Mouse (Mus musculus) MEL (cell line): Measurements from ENCODE around the gene Plin1. TPM values are rescaled to one million over a fixed set of nuclear protein-coding genes. Genes with fewer than 3 reads are reported as not detected.

Experiments
- DNase-seq: peaks from one replicate; pipeline ENCODE4 v3.0.0; 2011; ENCODE audit warnings: low read depth, low spot score
- H3K27ac ChIP-seq: 2 replicates; pipeline ENCODE4 v1.5.1; 2012; ENCODE audit warnings: low read depth, mild to moderate bottlenecking, control low read depth, low read length, moderate library complexity; ENCODE audit not compliant: control insufficient read depth
- H3K27me3 ChIP-seq, 2 experiments: fragments of 150-350 bp in 1 of 2; sonication (generic) in 1 of 2; 2 replicates each; pipeline ENCODE4 v1.6.1; 2012; ENCODE audit warnings: low read length in 2 of 2, mild to moderate bottlenecking in 2 of 2, improper control_type of control experiment in 1 of 2, moderate library complexity in 1 of 2; ENCODE audit not compliant: insufficient read depth in 2 of 2, control insufficient read depth in 1 of 2
- H3K36me3 ChIP-seq, 2 experiments: 2 replicates each; pipeline ENCODE4 v1.6.1; 2012 to 2014; ENCODE audit warnings: low read length in 2 of 2, improper control_type of control experiment in 1 of 2, inconsistent platforms in 1 of 2, mild to moderate bottlenecking in 1 of 2; ENCODE audit not compliant: insufficient read depth in 2 of 2, control insufficient read depth in 1 of 2
- H3K4me1 ChIP-seq, 2 experiments: fragments of 150-350 bp in 1 of 2; sonication (generic) in 1 of 2; 2 replicates each; pipeline ENCODE4 v1.6.1; 2012; ENCODE audit warnings: low read length in 2 of 2, improper control_type of control experiment in 1 of 2, mild to moderate bottlenecking in 1 of 2; ENCODE audit not compliant: insufficient read depth in 2 of 2, control insufficient read depth in 1 of 2
- H3K4me3 ChIP-seq, 2 experiments: fragments of 150-350 bp in 1 of 2; sonication (generic) in 1 of 2; 2 replicates each; pipeline ENCODE4 v1.5.1; 2012; ENCODE audit warnings: low read depth in 2 of 2, low read length in 2 of 2, mild to moderate bottlenecking in 2 of 2, moderate library complexity in 2 of 2, control low read depth in 1 of 2, improper control_type of control experiment in 1 of 2; ENCODE audit not compliant: control insufficient read depth in 1 of 2, insufficient read depth in 1 of 2
- H3K79me2 ChIP-seq: 2 replicates; pipeline ENCODE4 v1.6.1; 2012; ENCODE audit warnings: mild to moderate bottlenecking, low read length, moderate library complexity; ENCODE audit not compliant: control insufficient read depth, poor library complexity, insufficient read depth
- H3K9ac ChIP-seq: 2 replicates; pipeline ENCODE4 v1.6.1; 2012; ENCODE audit warnings: low read depth, mild to moderate bottlenecking, control low read depth, low read length, moderate library complexity; ENCODE audit not compliant: control insufficient read depth, poor library complexity, severe bottlenecking
- H3K9me3 ChIP-seq: fragments of 150-350 bp; sonication (generic); replicated peaks from 2 replicates; pipeline ENCODE4 v1.6.1; 2012; ENCODE audit warnings: mild to moderate bottlenecking, low read length, improper control_type of control experiment, moderate library complexity; ENCODE audit not compliant: insufficient read depth
- BHLHE40 ChIP-seq: IDR thresholded peaks from 2 replicates; pipeline ENCODE4 v1.6.1; 2012; ENCODE audit warnings: low read depth, mild to moderate bottlenecking, inconsistent platforms, low read length, improper control_type of control experiment, borderline replicate concordance
- E2F4 ChIP-seq: IDR thresholded peaks from 2 replicates; pipeline ENCODE4 v1.6.1; 2011; ENCODE audit warnings: low read depth, low read length, improper control_type of control experiment, borderline replicate concordance
- GATA1 ChIP-seq: IDR thresholded peaks from 2 replicates; pipeline ENCODE4 v1.6.1; 2011; ENCODE audit warnings: low read depth, low read length, improper control_type of control experiment
- MAFK ChIP-seq: IDR thresholded peaks from 2 replicates; pipeline ENCODE4 v1.6.1; 2011; ENCODE audit warnings: low read depth, mild to moderate bottlenecking, low read length, improper control_type of control experiment, borderline replicate concordance
- MAX ChIP-seq: IDR thresholded peaks from 2 replicates; pipeline ENCODE4 v1.6.1; 2011; ENCODE audit warnings: low read length, improper control_type of control experiment
- MEF2A ChIP-seq: IDR thresholded peaks from 2 replicates; pipeline ENCODE4 v1.6.1; 2014; ENCODE audit warnings: low read depth, mild to moderate bottlenecking, inconsistent platforms, low read length, improper control_type of control experiment; ENCODE audit not compliant: poor library complexity, insufficient replicate concordance, severe bottlenecking; ENCODE audit errors: extremely low read depth
- MYB ChIP-seq: IDR thresholded peaks from 2 replicates; pipeline ENCODE4 v1.6.1; 2011; ENCODE audit warnings: mild to moderate bottlenecking, low read depth, low read length, improper control_type of control experiment
- NELFE ChIP-seq: IDR thresholded peaks from 2 replicates; pipeline ENCODE4 v1.6.1; 2011; ENCODE audit warnings: low read depth, low read length, improper control_type of control experiment
- POLR2A ChIP-seq, 2 experiments: IDR thresholded peaks; 2 replicates each; pipeline ENCODE4 v1.6.1; 2011 to 2012; ENCODE audit warnings: low read length in 2 of 2, mild to moderate bottlenecking in 2 of 2, control low read depth in 1 of 2, improper control_type of control experiment in 1 of 2, low read depth in 1 of 2, moderate library complexity in 1 of 2; ENCODE audit not compliant: control insufficient read depth in 1 of 2, insufficient read depth in 1 of 2, poor library complexity in 1 of 2
- POLR2AphosphoS2 ChIP-seq: IDR thresholded peaks from 2 replicates; pipeline ENCODE4 v1.6.1; 2011; ENCODE audit warnings: low read length, improper control_type of control experiment
- RCOR1 ChIP-seq: IDR thresholded peaks from 2 replicates; pipeline ENCODE4 v1.6.1; 2012; ENCODE audit warnings: low read depth, mild to moderate bottlenecking, inconsistent platforms, low read length, improper control_type of control experiment
- SIN3A ChIP-seq: IDR thresholded peaks from 2 replicates; pipeline ENCODE4 v1.6.1; 2012; ENCODE audit warnings: low read length, improper control_type of control experiment, inconsistent platforms
- SMC3 ChIP-seq: IDR thresholded peaks from 2 replicates; pipeline ENCODE4 v1.6.1; 2011; ENCODE audit warnings: low read depth, low read length, improper control_type of control experiment
- TAL1 ChIP-seq: IDR thresholded peaks from 2 replicates; pipeline ENCODE4 v1.6.1; 2012; ENCODE audit warnings: mild to moderate bottlenecking, inconsistent platforms, low read length, moderate library complexity, mixed read lengths
- ZC3H11A ChIP-seq: IDR thresholded peaks from 2 replicates; pipeline ENCODE4 v1.6.1; 2012; ENCODE audit warnings: low read depth, mild to moderate bottlenecking, inconsistent platforms, low read length, improper control_type of control experiment
- ZKSCAN1 ChIP-seq: IDR thresholded peaks from 2 replicates; pipeline ENCODE4 v1.6.1; 2012; ENCODE audit warnings: low read depth, mild to moderate bottlenecking, inconsistent platforms, low read length, improper control_type of control experiment, moderate library complexity
- ZMIZ1 ChIP-seq: IDR thresholded peaks from 2 replicates; pipeline ENCODE4 v1.6.1; 2012; ENCODE audit warnings: low read depth, mild to moderate bottlenecking, inconsistent platforms, low read length, improper control_type of control experiment, moderate library complexity
- polyA plus RNA-seq, 2 experiments: library from polyadenylated mRNA; stranded (reverse) in 1 of 2; unstranded in 1 of 2; fragments of >175 nt in 1 of 2; fragments of >200 nt in 1 of 2; gene quantifications; 2 replicates each; pipeline versions ENCODE4 v1.2.1 to v1.2.4; 2012; ENCODE audit warnings: low replicate concordance in 2 of 2, low read depth in 1 of 2; ENCODE audit not compliant: insufficient read length in 2 of 2, insufficient read depth in 1 of 2, missing spikeins in 1 of 2
- total RNA-seq: library from RNA; depleted of rRNA; stranded (reverse); fragments of 300-350 nt; gene quantifications from 2 replicates; pipeline ENCODE4 v1.2.3, GENCODE M21; 2012

Plin1 gene
- total and polyA plus RNA-seq, 3 experiments = 0.08 to 0.19 TPM; not detected in 1

DNA sequence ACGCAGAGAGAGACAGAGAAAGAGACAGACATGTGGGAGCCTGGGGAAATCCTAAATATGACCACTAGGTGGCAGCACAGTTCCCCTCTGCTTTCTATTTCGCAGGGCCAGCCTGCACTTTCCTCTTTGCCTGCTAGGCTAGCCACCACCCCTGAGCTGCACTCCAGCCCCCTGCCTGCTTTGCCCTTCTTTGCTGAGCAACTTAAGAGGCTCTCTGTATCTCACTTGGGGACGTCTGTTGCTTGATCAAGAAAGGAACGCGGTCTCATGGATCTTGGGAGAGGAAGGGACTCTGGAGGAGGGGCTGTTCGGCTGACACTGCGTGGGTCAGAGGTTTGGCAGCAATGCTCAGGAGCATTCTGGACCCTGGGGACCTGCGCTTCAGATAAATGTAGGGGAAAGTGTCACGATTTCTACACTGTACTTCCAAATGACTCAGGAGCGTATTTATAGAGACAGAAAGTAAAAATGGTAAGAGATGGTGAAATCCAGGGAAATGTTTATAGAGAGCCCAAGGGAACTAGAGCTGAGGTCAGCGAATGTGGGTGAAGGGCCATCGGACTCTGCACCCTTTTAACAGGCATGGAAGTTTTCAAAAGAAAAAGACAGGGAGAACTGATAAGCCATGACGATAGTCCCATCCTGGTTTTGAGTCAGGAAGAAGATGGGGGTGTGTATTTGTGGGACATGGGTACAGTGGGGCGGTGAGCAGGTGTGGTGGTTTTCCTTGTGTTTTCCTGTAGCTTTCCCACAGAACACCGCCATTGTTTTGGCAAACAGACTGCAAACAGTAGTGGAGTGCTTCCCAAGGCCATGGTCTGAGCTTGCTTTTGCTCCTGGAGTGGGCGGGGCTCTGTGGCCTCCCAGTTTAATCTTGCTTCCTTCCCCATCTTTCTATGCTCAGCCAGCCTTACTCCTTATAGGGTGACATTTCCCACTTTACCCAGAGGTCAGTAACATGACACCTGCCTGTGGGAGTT is 48.2 kb upstream of the Plin1 start (continued):
- TF ChIP-seq BHLHE40 (no peak), SMC3 (peak; percentile 71), MAX (no peak), SIN3A (0 out of 2 replicates have a peak, but pooled peaks have one; percentile 14), TAL1 (no peak), ZC3H11A (peak; percentile 57), POLR2AphosphoS2 (no peak), GATA1 (no peak), MEF2A (no peak), NELFE (no peak), ZMIZ1 (no peak; the same call in 1 of the 2 replicates), MAFK (no peak), RCOR1 (no peak), E2F4 (no peak), POLR2A (IDR thresholded peaks at IDR 0.05; ENCODE audit: control insufficient read depth in 1 of 2, insufficient read depth in 1 of 2, low read depth in 1 of 2, low read length in 2 of 2, poor library complexity in 1 of 2) (peak; percentile 34 to 42; a peak in 1 of 4 replicates)

DNA sequence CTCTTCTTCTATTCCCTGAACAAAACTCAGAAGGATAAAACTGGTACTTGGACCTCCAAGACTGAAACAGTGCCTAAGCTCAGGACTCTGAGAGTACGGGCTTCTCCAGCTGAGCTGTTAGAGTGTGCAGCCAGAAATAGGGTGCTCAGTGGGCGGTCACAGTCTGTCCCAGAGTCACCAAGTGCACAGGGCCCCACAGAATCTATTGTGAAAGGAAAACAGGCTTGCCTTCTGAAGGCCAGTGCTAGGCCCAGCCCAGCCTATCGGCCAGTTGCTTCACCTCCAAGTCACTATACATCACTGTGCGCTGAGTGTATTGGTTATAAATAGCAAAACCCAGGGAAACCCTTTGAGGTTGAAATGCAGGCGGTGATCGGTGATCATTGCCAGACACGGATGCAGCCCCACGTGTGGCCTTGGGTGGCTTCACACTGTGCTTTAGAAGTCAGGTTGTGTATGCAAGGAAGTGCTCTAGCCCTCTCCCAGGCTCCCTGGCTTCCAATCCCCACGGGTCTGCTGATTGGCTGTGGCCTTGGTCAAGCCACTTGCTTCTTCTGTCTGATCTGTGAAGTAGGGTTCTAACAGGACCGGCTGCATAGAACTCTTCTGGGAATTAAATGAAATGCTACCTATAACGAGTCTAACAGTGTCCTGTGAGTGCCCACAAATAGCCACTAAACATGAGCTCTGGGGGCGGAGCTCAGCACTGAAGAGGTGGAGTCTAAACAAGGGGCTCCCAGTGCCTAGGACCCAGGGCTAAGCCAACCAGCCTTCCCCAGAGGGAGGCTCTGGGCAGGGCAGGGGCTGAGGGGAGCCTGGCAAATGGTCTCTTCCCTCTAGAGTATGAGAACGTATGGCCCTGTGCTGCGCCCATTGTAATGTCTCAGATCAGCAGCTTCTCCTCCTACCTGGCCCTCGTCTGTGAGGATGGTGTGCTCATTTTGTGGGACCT is 39.1 kb upstream of the Plin1 start:
- H3K27me3 ChIP-seq = peaks cover 0 to 3% of the 10 kb centered on the region in 2 experiments; a peak in 2 of 4 replicates
- no peaks in the 10 kb centered on the region for H3K4me1 ChIP-seq
- H3K79me2 ChIP-seq = no peaks in the 10 kb centered on the region
- H3K27ac ChIP-seq = no peak overlapping the region
- DNase-seq = no peak
- H3K9ac ChIP-seq = no peak overlapping the region
- H3K36me3 ChIP-seq = no peaks in the 10 kb centered on the region
- no peak for TF ChIP-seq MYB
- TF ChIP-seq ZKSCAN1 = no peak
- TF ChIP-seq, all 39 proteins: peak for 0
- no peaks in the 10 kb centered on the region for H3K9me3 ChIP-seq
- no peak overlapping the region for H3K4me3 ChIP-seq
